ENCODE assay signal across 1 mouse cellular context in the genomic region with DNA sequence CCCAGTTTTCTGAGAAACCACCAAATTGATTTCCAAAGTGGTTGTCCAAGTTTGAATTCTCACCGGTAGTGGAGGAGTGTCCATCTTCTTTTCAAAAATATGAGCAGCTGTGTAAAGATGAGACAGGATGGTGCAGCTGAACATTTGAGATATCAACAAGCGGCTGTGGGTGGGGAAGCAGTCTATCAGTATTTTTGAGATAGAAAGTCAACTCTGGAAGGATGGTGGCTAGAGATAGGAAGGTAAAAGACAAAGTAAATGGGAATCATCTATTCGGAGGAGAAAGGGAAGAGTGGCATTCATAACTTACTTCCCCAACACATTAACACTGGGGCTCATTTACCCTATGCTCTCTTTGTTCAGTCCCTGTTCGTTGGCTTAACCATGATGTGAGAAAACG.
TF ChIP-seq lines count a peak whose summit lies in the region.

No protein-coding gene starts in this region.

TF ChIP-seq in MEL, 35 proteins besides CTCF, POLR2A, EP300 and RAD21 (continued from another document):
- TF ChIP-seq TCF12 (IDR thresholded peaks at IDR 0.05; ENCODE audit: low read depth, low read length): peak; percentile 59; the same call in 1 of the 2 replicates
TF ChIP-seq in MEL: peak in this region for 1.
